Mouse (Mus musculus) intestine, embryonic 14.5 days (tissue): ENCODE measurements around the gene Dpep1. TPM values are rescaled to one million over a fixed set of nuclear protein-coding genes. Genes with fewer than 3 reads are reported as not detected.
A peak's percentile ranks its signal among the peaks of the same experiment; 100 is the strongest.
"Not testable (repeated sequence)": the region's sequence is repeated elsewhere in the genome, so short reads cannot be mapped to it uniquely, and the experiment has no call there.

ENCODE experiments used
- ATAC-seq: fragments of 200-750 bp; cut with Nextera tagmentation; replicated peaks from 2 replicates; pipeline ENCODE4 v1.8.0; 2017; ENCODE audit warnings: low read depth, moderate number of reproducible peaks, moderate TSS enrichment, moderate library complexity; ENCODE audit not compliant: low FRiP score, low TSS enrichment
- DNase-seq: peaks from one replicate; pipeline ENCODE4 v3.0.0-alpha.2; 2018; ENCODE audit warnings: low spot score
- H3K27ac ChIP-seq: fragments of 300-500 bp; sonication (generic); 2 replicates; pipeline ENCODE4 v1.5.1; 2014; ENCODE audit warnings: low read depth, mild to moderate bottlenecking, control low read depth
- H3K27me3 ChIP-seq: fragments of 300-500 bp; sonication (generic); replicated peaks from 2 replicates; pipeline ENCODE4 v1.6.1; 2014; ENCODE audit warnings: low read length, control low read depth; ENCODE audit not compliant: control insufficient read depth, insufficient read depth
- H3K36me3 ChIP-seq: fragments of 300-500 bp; sonication (generic); 2 replicates; pipeline ENCODE4 v1.6.1; 2014; ENCODE audit warnings: low read length, control low read depth; ENCODE audit not compliant: control insufficient read depth, insufficient read depth
- H3K4me1 ChIP-seq: fragments of 300-500 bp; sonication (generic); replicated peaks from 2 replicates; pipeline ENCODE4 v1.6.1; 2014; ENCODE audit warnings: low read length, control low read depth, mixed read lengths; ENCODE audit not compliant: control insufficient read depth, insufficient read depth
- H3K4me2 ChIP-seq: fragments of 300-500 bp; sonication (generic); 2 replicates; pipeline ENCODE4 v1.6.1; 2014; ENCODE audit warnings: low read length
- H3K4me3 ChIP-seq: fragments of 300-500 bp; sonication (generic); 2 replicates; pipeline ENCODE4 v1.5.1; 2014; ENCODE audit warnings: low read depth, low read length, control low read depth, mixed read lengths
- H3K9ac ChIP-seq: fragments of 300-500 bp; sonication (generic); 2 replicates; pipeline ENCODE4 v1.6.1; 2014; ENCODE audit warnings: mild to moderate bottlenecking, low read length
- H3K9me3 ChIP-seq: fragments of 300-500 bp; sonication (generic); 2 replicates; pipeline ENCODE4 v1.6.1; 2016; ENCODE audit warnings: low read length, control low read depth; ENCODE audit not compliant: control insufficient read depth
- WGBS: fragments of 180-500 bp; shearing (Covaris S2); extraction: QIAGEN DNeasy Blood & Tissue Kit; methylation state at CpG from one replicate; pipeline ENCODE4 v1.1.7; 2014; 5-methylcytosine and 5-hydroxymethylcytosine counted together
- polyA plus RNA-seq: library from polyadenylated mRNA; unstranded; fragments of >200 nt; fragmentation: Nextera tagmentation; extraction: Ambion mirVana; gene quantifications from 2 replicates; pipeline ENCODE4 v1.2.1, GENCODE M21; 2014

The Dpep1 gene
- polyA plus RNA-seq, 1 experiment from 2014 or later: 0.28 TPM

- Histone ChIP-seq H3K9ac (no peak overlapping the region), H3K4me2 (no peak overlapping the region), H3K9me3 (no peaks in the 10 kb centered on the region), H3K4me1 (peaks cover 17% of the 10 kb centered on the region), H3K36me3 (no peaks in the 10 kb centered on the region; the same call in 1 of the 2 replicates), H3K27ac (no peak overlapping the region), H3K4me3 (no peak overlapping the region), H3K27me3 (no peaks in the 10 kb centered on the region)
- ATAC-seq: no peak
- WGBS: 78% methylated on average over 3 of the region's 3 CpGs
- no peak for DNase-seq
These were observed 29.4 kb downstream of the Dpep1 start for GRCm38 (mm10) chr8:123215430-123215829.

GRCm38 (mm10) chr8:123220917-123221316, 34.9 kb downstream of the Dpep1 start:
- no peak overlapping the region for H3K4me2 ChIP-seq
- DNase-seq: no peak

GRCm38 (mm10) chr8:123224278-123225266, 38.5 kb downstream of the Dpep1 start, which contains the start of gene Cdk10:
Gene Cdk10 (plus strand): TSS chr8:123224842.
- H3K27ac ChIP-seq: peak within 1 kb of the TSS; percentile 82
- H3K9ac ChIP-seq: peak within 1 kb of the TSS; percentile 84
- peak within 1 kb of the TSS; percentile 87 for H3K4me2 ChIP-seq
- WGBS: 2% methylated on average over 59 of the region's 59 CpGs
- H3K36me3 ChIP-seq: peaks cover 32% of the 10 kb centered on the region
- H3K4me3 ChIP-seq: peak within 1 kb of the TSS; percentile 97
- H3K27me3 ChIP-seq: no peaks in the 10 kb centered on the region
- peaks cover 12% of the 10 kb centered on the region for H3K4me1 ChIP-seq
- DNase-seq (peak; percentile 97), ATAC-seq (peak; percentile 84)
- no peaks in the 10 kb centered on the region for H3K9me3 ChIP-seq

More at GRCm38 (mm10) chr8:123220917-123221316, 34.9 kb downstream of the Dpep1 start:
- Histone ChIP-seq H3K9me3 (no peaks in the 10 kb centered on the region), H3K4me1 (peaks cover 12% of the 10 kb centered on the region), H3K4me3 (no peak overlapping the region), H3K27me3 (no peaks in the 10 kb centered on the region), H3K36me3 (no peaks in the 10 kb centered on the region), H3K9ac (no peak overlapping the region), H3K27ac (no peak overlapping the region)
- no peak for ATAC-seq
- 72% methylated on average over 1 of the region's 1 CpGs for WGBS

- peaks cover 32% of the 10 kb centered on the region for H3K36me3 ChIP-seq
- no peak overlapping the region for H3K4me3 ChIP-seq
- ATAC-seq (no peak), DNase-seq (no peak)
- 100% methylated on average over 1 of the region's 1 CpGs for WGBS
- 0 out of 2 replicates have a peak, but pooled peaks cover 3% of the 10 kb centered on the region for H3K27me3 ChIP-seq
- no peak overlapping the region for H3K27ac ChIP-seq
- H3K9me3 ChIP-seq: no peaks in the 10 kb centered on the region
- no peak overlapping the region for H3K4me2 ChIP-seq
- peaks cover 12% of the 10 kb centered on the region for H3K4me1 ChIP-seq
- H3K9ac ChIP-seq: no peak overlapping the region
These were observed 42.4 kb downstream of the Dpep1 start for GRCm38 (mm10) chr8:123228416-123228815.

- ATAC-seq, H3K9me3 ChIP-seq, H3K4me2 ChIP-seq, H3K9ac ChIP-seq, H3K27ac ChIP-seq, H3K4me3 ChIP-seq, DNase-seq: not testable (repeated sequence)
- Histone ChIP-seq H3K4me1 (peaks cover 11% of the 10 kb centered on the region), H3K36me3 (peaks cover 32% of the 10 kb centered on the region), H3K27me3 (peaks cover 14% of the 10 kb centered on the region)
- 88% methylated on average over 10 of the region's 11 CpGs for WGBS
These were observed 44.3 kb downstream of the Dpep1 start for GRCm38 (mm10) chr8:123230326-123230725.

GRCm38 (mm10) chr8:123231742-123232141, 45.7 kb downstream of the Dpep1 start:
- Histone ChIP-seq H3K27ac (no peak overlapping the region), H3K36me3 (peaks cover 26% of the 10 kb centered on the region), H3K4me1 (peaks cover 11% of the 10 kb centered on the region), H3K27me3 (peaks cover 16% of the 10 kb centered on the region), H3K4me2 (no peak overlapping the region), H3K9me3 (no peaks in the 10 kb centered on the region), H3K9ac (no peak overlapping the region), H3K4me3 (no peak overlapping the region)
- ATAC-seq (no peak), DNase-seq (no peak)
- WGBS: 50% methylated on average over 5 of the region's 5 CpGs

- H3K4me1 ChIP-seq: peaks cover 11% of the 10 kb centered on the region
- ATAC-seq: no peak
- H3K4me2 ChIP-seq: no peak overlapping the region
- H3K27me3 ChIP-seq: peaks cover 16% of the 10 kb centered on the region
- 32% methylated on average over 7 of the region's 7 CpGs for WGBS
- no peaks in the 10 kb centered on the region for H3K9me3 ChIP-seq
- H3K4me3 ChIP-seq: no peak overlapping the region
- no peak for DNase-seq
- H3K27ac ChIP-seq: no peak overlapping the region
- H3K9ac ChIP-seq: no peak overlapping the region
- H3K36me3 ChIP-seq: peaks cover 20% of the 10 kb centered on the region
These were observed 46.5 kb downstream of the Dpep1 start for GRCm38 (mm10) chr8:123232553-123232952.

- WGBS: 61% methylated on average over 13 of the region's 13 CpGs
- no peak overlapping the region for H3K4me3 ChIP-seq
- DNase-seq (no peak), ATAC-seq (no peak)
- no peak overlapping the region for H3K4me2 ChIP-seq
- H3K9me3 ChIP-seq: no peaks in the 10 kb centered on the region
- H3K27me3 ChIP-seq: peaks cover 16% of the 10 kb centered on the region
- peaks cover 11% of the 10 kb centered on the region for H3K4me1 ChIP-seq
- no peak overlapping the region for H3K9ac ChIP-seq
- peaks cover 12% of the 10 kb centered on the region for H3K36me3 ChIP-seq
- H3K27ac ChIP-seq: no peak overlapping the region
These were observed 47.3 kb downstream of the Dpep1 start for GRCm38 (mm10) chr8:123233300-123233699.
